Mouse (Mus musculus): ENCODE data around the gene Olfr893. TPM values are rescaled to one million over a fixed set of nuclear protein-coding genes. Genes with fewer than 3 reads are reported as not detected.
"Not testable (repeated sequence)": the region's sequence is repeated elsewhere in the genome, so short reads cannot be mapped to it uniquely, and the experiment has no call there.

Olfr893 gene
- not detected in 2 replicates for total RNA-seq (2021)
- long read RNA-seq = 0 reads

GRCm38 (mm10) chr9:38208065-38208464 is at the start of gene Olfr893:
TSS of gene Olfr893 (plus strand) at chr9:38208365.
- DNase-seq = no peak

- not testable (repeated sequence) for DNase-seq
Measured at GRCm38 (mm10) chr9:38168341-38168740, 39.8 kb upstream of the Olfr893 start.

GRCm38 (mm10) chr9:38180721-38181120 is 27.4 kb upstream of the Olfr893 start, which contains the start of gene Olfr891:
TSS of gene Olfr891 (minus strand) at chr9:38180821.
- DNase-seq = no peak

GRCm38 (mm10) chr9:38217755-38218154 is 9.6 kb downstream of the Olfr893 start, which contains the start of gene Olfr894:
TSS of gene Olfr894 (plus strand) at chr9:38218055.
- DNase-seq = no peak

- no peak for DNase-seq
Measured at GRCm38 (mm10) chr9:38252474-38252873, 44.3 kb downstream of the Olfr893 start, which contains the start of gene Olfr143. TSS of gene Olfr143 (plus strand) at chr9:38252774.

Other genes with a start within 250 kb of the Olfr893 start
- not detected in 2 replicates for gene Olfr881, start 216.5 kb upstream of the Olfr893 start, total RNA-seq (2021)
- not detected in 2 replicates for gene Olfr883, start 182.6 kb upstream of the Olfr893 start, total RNA-seq (2021)
- gene Olfr884, start 161.8 kb upstream of the Olfr893 start, total RNA-seq (2021) = not detected in 2 replicates
- not detected in 2 replicates for gene Olfr885, start 147.0 kb upstream of the Olfr893 start, total RNA-seq (2021)
- gene Olfr887, start 124.3 kb upstream of the Olfr893 start, total RNA-seq (2021) = not detected in 2 replicates
- gene Olfr888, start 100.2 kb upstream of the Olfr893 start, total RNA-seq (2021) = not detected in 2 replicates
- 0.12 TPM in 1 of 2 replicates, not detected in the other for gene Olfr889, start 93.2 kb upstream of the Olfr893 start, total RNA-seq (2021)
- not detected in 2 replicates for gene Olfr890, start 65.8 kb upstream of the Olfr893 start, total RNA-seq (2021)
- not detected in 2 replicates for gene Olfr891, start 27.5 kb upstream of the Olfr893 start, total RNA-seq (2021)
- gene Olfr894, start 9.7 kb downstream of the Olfr893 start, total RNA-seq (2021) = not detected in 2 replicates
- gene Olfr143, start 44.4 kb downstream of the Olfr893 start, total RNA-seq (2021) = not detected in 2 replicates
- gene Olfr895, start 59.5 kb downstream of the Olfr893 start, total RNA-seq (2021) = not detected in 2 replicates
- gene Olfr896-ps1, start 82.7 kb downstream of the Olfr893 start, total RNA-seq (2021) = not detected in 2 replicates
- not detected in 2 replicates for gene Olfr25, start 120.7 kb downstream of the Olfr893 start, total RNA-seq (2021)
- gene Olfr898, start 140.0 kb downstream of the Olfr893 start, total RNA-seq (2021) = not detected in 2 replicates
- not detected in 2 replicates for gene Olfr250, start 158.5 kb downstream of the Olfr893 start, total RNA-seq (2021)
- not detected in 2 replicates for gene Olfr251, start 168.7 kb downstream of the Olfr893 start, total RNA-seq (2021)
- gene Olfr147, start 193.3 kb downstream of the Olfr893 start, total RNA-seq (2021) = not detected in 2 replicates
- not detected in 2 replicates for gene Olfr901, start 221.1 kb downstream of the Olfr893 start, total RNA-seq (2021)
- gene Olfr902, start 239.3 kb downstream of the Olfr893 start, total RNA-seq (2021) = not detected in 2 replicates

Measured in adrenal gland, postnatal 25 days (tissue).